Mouse (Mus musculus) spleen, adult 12 weeks (tissue): ENCODE measurements around the gene Eif2b1.
A peak's percentile ranks its signal among the peaks of the same experiment; 100 is the strongest.
"Not testable (repeated sequence)": the region's sequence is repeated elsewhere in the genome, so short reads cannot be mapped to it uniquely, and the experiment has no call there.

Experiments
- DNase-seq: peaks from one replicate; pipeline ENCODE4 v3.0.0; 2022; ENCODE audit warnings: low spot score

Eif2b1 gene

DNA sequence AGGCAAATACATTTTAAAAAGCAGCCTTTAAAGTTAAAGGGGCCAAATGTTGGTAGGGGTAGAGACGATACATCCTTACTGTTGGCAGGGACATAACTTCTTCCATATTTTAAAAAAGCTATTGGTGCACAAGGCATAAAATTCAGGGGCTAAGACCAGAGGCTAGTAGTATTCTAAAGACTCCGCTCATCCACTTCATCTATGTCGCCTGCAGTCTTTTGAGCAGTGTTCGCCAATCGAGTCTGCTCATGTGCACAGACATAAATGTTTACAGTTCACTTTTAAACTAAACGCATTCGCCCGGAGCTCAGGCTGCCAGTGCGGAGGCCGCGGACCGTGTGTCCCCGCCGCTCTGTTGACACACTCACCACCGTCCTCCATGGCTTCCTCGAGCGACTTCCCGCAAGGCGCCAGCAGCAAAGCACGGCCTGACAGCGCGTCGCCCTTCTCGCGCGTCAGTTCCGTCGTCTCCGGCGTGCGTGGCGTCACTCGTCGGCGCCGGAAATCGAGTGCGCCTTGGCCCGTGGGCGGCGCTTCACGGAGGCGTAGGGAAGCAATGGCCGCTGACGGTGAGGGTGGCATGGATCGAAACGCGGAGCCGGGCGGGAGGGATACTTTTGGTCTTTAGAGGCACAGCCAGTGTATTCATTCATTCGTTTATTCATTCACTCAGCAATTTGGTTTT, at the start of gene Eif2b1, which contains the start of gene Gtf2h3:
Gene Eif2b1, minus strand, starts transcription at position 499 of the 685 bp plus-strand sequence.
Gene Gtf2h3, plus strand, starts transcription at position 508 of the 685 bp plus-strand sequence.
- peak; percentile 88 for DNase-seq

DNA sequence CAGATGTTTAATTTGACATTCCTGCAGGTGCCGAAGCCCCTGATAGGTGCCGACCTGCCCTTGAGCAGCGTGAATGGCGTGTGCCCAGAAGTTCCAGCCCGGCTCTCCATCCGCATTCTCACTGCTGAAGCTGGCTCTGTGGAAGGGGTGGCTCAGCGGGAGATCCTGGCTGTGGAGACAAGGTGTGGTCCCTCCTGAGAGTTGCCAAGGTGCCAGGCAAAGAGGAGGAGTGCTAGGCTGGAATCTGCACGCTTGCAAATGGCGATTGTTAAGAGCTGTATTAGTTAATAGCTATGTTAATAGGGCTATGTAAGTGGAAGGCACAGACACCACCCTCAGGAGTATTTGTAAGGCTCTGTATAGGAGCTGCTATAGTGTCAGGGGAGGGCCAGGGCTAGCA, 45.4 kb upstream of the Eif2b1 start:
- no peak for DNase-seq

DNA sequence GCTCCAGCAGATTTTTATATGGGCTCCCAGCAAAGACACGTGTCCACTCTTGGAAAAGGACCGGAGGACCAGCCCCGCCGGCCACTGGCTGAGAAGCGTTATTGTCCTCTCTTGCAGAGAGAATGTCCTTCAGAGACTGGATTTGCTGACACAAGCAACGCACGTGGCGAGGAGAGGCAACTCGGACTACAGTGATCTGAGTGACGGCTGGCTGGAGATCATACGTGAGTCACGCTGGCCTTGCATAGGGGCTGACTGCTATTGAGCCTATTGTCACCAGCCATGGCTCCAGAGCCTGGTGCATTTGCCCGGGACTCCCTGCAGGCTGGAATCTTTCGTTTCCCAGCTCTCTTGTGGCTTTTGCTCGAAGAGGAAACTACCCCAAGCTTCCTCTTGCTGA, 44.0 kb upstream of the Eif2b1 start:
- DNase-seq, result no peak

DNA sequence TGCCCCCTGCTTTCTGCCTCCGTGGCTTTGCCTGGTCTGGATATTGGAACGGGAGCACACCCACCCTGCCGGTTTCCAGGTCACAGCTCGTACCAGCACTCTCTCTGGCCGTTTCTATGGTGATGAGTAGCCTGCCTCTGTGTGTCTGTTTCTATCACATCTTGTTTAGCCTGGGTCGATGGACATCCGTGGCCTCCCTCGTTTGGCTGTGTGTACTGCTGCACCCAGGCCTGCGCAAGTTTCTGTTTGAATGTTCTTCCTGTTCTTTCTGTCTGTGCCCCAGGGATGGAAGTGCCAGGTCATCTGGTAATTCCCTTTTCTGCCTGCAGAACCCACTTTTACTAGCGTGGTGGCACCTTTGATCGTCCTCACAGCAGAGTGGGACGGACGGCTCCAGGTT, 42.4 kb upstream of the Eif2b1 start:
- DNase-seq, result no peak

DNA sequence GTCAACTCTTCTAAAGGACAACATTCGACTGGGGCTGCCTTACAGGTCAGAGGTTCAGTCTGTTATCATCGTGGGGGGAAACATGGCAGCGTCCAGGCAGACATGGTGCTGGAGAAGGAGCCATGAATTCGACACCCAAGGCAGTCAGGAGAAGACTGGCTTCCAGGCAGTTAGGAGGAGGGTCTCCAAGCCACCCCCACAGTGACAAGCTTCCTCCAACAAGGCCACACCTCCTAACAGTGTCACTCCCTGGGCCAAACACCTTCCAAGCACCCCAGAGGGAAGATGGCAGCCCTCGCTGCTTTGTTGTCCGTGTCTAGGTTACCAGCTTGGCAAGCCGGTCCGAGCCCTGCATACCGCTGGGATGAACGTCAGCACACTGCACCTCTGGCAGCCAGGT, 39.8 kb upstream of the Eif2b1 start:
- DNase-seq, result no peak

DNA sequence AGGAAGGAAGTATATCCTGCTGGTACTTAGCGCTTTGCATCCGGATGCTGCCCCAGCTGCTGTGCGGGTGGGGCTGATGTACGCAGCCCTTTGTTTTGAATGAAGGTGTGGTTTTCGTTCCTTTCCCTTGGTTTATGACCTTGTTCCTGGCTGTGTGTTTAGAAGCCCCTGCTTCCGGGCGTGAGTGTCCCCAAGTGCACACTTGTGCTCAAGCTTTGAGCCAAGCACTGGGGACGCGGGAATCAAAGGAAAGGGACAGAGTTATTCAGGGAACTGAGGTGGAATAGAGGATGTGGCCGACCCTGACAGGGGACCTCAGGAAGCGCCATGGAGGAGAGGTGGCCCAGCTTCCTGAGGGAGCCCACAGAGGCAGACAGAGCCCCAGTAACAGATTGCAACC, 35.8 kb upstream of the Eif2b1 start:
- no peak for DNase-seq

DNA sequence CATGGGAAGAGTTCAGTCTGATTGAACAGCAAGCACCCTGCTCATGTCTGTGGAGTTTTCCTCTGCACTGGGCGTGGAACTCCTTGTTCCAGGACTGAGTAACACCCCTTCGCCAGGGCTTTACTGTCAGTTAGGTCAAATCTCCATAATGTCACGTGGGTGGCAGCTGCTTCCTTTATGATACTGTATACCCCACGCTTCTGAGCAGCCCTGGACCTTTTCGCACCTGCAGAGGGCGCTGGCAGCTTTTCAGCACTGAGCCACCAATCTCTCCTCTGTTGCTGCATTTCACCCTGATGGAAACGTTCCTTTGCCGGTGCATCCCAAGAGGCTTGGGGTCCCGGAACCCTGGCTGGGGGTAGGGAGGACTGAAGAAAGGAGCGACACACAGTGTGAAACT, 32.0 kb upstream of the Eif2b1 start:
- DNase-seq, result no peak

DNA sequence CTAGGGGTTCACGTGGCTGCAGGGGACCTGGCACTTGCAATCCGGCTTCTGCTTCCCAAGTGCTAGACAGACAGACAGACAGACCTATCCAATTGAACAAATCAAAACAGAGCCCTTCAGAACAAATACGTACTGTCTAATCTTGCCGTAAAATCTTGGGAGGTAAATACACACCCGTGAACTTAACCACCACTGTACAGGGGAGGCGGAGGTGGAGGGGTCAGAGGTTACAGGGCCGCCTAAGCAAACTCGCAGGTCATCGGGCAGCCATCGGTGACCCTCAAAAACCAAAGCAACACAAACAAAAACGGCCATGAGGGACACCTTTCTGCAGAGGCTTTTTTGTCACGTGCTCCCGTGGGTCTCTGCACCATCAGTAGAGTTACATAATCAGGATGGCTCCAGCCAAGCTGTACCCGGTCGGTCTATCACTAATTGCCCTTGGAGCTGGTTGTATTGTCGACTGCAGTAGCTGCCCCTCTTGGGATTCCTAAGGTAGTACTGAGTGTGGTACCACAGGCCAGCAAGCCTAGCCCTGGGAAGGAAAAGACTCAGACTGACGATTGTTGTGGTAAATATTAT, 26.2 kb upstream of the Eif2b1 start:
- no peak for DNase-seq

DNA sequence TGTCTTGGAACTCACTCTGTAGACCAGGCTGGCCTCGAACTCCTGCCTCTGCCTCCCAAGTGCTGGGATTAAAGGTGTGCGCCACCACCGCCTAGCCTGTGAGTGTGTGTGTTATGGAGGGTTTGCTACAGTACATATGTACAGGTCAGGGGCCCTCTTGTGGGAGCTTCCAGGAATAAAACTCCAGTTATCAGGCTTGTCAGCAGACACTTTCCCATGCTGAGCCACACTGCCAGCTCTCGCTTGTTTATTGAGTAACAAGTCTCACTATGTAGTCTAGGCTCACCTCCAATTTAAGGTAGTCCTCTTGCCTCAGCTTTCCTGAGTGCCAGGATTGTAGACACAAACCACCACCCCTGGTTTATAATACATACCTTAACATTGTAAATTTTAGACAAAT, 25.4 kb upstream of the Eif2b1 start:
- DNase-seq, result no peak

DNA sequence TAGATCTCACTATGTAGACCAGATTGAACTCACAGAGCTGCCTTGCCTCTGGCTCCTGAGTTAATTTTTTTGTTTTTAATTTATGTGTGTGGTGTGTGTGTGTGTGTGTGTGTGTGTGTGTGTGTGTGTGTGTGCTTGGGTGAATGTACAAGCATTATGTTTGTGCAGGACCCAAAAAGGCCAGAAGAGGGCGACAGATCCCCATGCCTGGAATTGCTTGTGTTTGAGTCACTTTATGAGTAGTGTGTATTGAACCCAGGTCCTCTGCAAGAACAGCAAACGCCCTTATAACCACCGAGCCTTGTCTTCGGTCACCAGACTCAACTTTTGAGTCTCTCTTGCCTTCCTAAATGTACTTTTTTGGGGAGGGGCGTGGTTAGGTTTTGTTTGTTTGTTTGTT, 23.4 kb upstream of the Eif2b1 start:
- DNase-seq, result peak; percentile 44

DNA sequence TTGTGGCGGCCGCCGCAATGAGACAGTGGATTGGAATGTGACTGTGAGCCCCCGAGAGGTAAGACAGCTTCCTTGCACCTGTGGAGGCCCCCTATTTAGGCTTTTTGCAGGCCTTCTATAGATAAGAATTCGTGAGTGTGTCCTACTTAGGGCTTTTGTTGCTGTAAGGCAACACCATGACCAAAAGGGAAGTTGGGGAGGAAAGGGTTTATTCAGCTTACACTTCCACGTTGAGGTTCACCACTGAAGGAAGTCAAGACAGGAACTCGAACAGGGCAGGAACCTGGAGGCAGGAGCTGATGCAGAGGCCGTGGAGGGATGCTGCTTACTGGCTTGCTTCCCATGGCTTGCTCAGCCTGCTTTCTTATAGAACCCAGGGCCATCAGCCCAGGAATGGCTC, 20.8 kb upstream of the Eif2b1 start:
- DNase-seq, result not testable (repeated sequence)

DNA sequence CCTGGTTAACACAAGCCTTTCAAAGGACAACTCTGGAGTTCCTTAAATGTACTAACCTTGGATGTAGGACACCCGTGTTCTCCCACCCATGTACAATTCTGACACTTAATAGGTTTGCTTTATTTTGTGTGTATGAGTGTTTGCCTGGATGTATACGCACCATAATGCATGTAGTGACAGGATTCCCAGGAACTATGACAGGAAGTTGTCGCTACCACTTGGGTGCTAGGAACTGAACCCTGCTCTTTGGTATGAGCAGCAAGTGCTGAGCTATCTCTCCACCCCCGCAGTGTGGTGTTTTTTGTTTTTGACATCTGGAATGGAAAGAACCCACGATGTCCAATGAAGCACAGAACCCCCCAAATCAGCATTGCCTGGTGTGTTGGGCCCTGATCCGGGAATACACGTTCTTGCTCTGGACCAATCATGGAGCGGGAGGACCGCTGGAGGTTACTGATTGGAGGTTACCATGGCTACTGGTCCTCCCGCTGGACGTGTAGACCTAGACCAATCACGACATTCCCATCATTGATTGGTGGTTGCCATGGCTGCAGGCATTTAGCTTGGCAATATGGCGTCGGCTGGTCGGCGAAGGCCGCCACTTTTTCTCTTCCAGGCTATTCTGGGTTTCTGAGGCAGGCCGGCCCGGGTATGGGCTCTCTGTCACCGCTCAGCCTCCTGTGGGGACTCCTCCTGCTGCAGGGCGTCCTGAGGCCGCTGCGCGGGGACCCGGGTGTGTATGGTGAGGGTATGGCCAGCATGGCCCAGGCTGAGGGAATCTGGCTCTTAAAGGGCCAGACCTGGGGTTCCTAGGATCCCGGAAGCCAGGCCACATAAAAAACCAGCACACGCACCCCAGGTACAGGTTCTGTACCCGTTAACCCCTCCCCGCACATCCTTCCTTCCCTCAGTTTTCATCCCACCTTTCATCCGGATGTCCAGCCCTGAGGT, 19.6 kb upstream of the Eif2b1 start:
- peak; percentile 55 for DNase-seq

DNA sequence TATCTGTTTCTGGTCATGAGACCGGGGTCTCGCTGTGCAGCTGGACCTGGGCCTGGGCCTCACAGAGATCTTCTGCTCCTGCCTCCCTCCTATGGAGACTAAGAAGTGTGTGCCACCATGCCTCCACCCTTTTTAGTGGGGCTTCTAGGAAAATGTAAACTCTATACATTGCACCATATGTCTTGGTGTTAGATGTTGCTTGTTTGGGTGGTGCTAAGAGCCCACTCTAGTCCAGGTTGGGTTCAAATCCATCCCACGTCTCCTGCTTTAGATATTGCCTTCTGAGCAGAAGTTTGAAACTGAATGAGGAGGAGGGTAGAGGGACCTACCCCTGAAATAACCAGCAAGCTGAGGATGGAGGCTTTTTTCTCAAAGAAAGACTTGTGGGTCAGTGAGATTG, 13.8 kb upstream of the Eif2b1 start:
- no peak for DNase-seq

DNA sequence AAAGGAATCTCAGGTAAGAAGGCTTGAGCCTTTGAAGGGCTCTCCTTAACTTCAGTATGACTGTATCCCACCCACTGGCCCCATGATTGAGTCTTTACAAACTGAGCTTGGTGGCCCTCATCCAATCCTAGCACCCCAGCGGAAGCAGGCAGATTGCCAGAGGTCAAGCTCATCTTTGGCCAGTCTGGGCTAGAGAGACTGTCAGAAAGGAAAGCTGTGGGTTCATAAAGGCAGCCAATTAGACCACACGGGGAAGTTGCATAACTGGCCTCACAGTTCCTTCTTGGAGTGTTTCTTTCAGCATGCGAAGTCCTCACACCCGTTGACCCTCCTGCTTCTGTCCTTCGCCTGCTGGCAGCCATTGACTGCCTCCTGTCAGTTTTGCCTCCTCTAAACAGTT, 3.6 kb upstream of the Eif2b1 start:
- DNase-seq, result no peak

DNA sequence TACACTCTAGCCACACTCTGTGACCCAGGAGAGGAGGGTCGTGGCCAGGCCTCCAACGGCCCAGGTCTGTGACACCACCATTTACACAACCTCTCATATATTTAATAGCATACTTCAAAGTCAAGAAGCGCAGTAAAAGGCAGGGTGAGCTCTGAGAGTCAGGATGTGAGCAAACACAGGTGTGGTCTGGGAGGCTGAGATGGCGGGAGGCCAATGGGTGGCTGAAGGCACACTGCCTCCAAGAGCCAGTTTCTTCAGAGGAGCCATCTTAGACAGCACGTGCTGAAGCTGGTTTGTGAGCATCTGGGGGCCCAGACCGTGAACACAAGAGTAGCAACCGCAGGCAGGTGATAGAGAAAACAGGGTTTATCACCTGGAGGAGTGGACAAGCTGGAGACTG, 3.5 kb downstream of the Eif2b1 start:
- DNase-seq, result no peak

DNA sequence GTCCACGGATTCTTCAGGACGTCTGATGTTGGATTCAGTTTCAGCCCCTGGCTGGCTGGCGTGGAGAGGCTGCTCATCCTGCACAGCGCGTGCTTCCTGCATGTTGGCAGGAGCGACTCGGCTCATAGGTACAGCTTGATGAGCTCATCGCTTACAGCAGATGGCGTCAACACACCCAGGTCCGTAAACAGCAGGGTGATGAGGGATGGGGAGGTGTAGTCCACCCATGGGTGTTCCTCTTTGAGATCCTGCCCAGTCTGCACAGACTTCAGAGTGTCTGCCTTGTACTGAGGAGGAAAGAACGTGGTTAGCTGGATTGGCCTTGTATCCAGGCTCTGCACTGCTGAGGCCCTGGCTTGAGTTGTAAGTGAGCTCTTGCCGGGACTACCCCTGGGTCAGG, 7.9 kb downstream of the Eif2b1 start:
- DNase-seq, result no peak

DNA sequence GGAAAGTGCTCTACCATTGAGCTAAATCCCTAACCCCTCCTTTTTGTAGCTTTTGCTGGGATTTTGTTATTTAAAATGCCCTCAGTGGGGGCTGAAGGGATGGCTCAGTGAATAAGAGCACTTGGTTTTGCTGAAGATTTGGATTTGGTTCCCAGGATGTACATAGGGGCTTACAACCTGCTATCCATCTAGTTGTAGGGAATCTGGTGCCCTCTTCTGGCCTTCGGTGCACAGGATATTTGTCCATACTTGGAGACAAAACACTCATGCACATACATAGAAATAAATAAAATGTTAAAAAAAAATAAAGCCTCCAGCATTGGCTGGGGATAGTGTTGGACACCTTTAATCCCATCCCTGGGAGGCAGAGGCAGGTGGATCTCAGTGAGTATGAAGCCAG, 23.8 kb downstream of the Eif2b1 start:
- DNase-seq, result no peak

DNA sequence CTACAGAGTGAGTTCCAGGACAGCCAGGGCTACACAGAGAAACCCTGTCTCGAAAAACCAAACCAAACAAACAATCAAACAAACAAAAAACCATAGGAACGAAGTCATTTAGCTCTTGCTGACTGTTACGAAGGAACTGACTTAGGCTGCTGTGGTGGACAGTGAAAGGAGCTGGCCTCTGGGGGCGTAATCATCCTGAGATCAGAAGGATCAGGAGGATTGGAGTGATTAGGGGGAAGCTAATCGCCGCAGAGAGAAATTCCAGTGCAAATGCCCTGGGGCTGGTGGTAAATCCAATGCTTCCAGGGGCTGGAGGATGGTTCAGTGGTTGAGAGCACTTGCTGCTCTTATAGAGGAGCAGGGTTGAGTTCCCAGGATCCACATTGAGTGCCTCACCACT, 25.3 kb downstream of the Eif2b1 start:
- no peak for DNase-seq

DNA sequence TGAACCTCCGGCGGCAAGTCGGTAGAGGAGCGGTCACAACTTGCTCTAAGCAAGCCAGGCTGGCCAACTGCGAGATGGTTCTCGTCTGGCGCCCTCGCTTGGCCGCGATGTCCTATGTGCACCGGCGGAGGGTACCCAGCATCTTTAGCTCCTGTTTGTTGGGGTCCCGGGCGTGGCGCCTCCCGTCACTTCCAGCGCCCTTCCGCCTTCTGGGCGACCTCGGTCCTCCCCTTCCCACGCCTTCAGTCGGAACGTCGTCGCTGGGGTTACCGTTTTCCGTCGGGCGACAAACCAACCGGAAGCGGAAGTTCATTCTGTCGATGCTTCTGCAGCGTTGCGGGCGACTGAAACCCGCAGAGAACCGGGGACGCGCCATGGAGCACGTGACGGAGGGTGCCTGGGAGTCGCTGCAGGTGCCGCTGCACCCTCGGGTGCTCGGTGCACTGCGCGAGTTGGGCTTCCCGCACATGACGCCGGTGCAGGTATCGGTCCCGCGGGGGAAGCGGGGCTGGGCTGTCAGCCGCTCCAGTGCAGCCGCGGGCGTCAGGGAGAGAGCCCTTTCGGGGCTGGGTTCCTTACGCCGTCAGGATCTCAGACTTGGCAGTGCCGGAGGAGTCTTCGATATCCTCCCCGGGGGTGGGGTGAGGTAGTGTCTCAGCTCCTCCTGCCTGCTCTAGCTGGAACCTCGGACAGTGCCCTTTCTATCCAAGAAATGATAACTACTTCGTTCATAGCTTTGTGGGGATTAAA, 26.2 kb downstream of the Eif2b1 start, which contains the start of gene Ddx55:
Gene Ddx55, plus strand, starts transcription at position 307 of the 750 bp plus-strand sequence.
- peak; percentile 81 for DNase-seq

DNA sequence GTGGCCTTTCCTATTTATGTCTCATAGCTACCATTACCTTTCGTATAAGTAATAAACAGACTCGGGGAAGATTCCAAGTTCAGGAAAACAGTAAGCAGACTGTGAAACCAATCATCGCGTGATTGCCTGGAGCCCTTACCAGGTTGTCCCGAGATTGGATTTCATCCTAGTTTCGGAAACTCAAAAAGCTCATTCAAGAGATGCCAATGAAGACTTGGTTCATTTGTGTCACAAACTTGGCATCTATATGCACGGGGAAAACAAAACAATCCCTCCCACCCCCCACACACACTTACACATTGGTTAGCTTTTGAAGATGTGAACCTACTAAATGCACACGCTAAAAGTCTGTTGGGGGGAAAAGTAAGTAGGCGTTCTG, 26.8 kb downstream of the Eif2b1 start:
- no peak for DNase-seq

DNA sequence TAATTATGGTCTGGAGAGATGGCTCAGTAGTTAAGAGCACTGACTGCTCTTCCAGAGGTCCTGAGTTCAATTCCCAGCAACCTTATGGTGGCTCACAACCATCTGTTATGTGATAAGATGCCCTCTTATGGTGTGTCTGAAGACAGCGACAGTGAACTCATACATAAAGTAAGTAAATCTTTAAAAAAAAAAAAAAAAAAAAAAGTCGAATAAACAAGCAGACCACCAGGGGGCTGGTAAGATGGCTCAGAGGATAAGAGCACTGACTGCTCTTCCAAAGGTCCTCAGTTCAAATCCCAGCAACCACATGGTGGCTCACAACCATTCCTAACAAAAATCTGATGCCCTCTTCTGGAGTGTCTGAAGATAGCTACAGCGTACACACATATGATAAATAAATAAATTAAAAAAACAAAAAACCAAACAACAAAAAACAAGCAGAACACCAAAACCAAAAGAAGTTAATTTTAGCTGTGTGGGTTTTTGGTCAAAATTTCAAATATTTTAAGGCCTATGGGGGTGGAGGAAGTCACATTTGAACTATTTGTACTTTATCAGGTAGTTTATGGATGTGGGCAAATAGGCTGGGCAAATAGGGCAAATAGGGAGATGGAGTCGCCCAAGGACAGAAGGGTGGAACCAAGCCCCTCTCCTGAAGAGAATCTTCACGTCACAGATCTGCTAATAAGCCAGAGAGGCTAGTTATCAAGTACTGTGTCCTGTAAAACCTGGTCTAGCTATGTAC, 27.4 kb downstream of the Eif2b1 start:
- DNase-seq, result not testable (repeated sequence)
